Mouse (Mus musculus): ENCODE measurements around the gene Eif6. TPM values are rescaled to one million over a fixed set of nuclear protein-coding genes. Genes with fewer than 3 reads are reported as not detected.
A peak's percentile ranks its signal among the peaks of the same experiment; 100 is the strongest.
"Not testable (repeated sequence)": the region's sequence is repeated elsewhere in the genome, so short reads cannot be mapped to it uniquely, and the experiment has no call there.

The Eif6 gene
- total RNA-seq, 2 experiments from 2014 or later: 61.7 to 65.1 TPM

- no peak for TF ChIP-seq CTCF (conservative IDR thresholded peaks at IDR 0.05)
- no peak overlapping the region for H3K4me3 ChIP-seq
- no peak overlapping the region for H3K27ac ChIP-seq
- no peak for DNase-seq (ENCODE audit: low spot score in 2 of 2)
These were observed 22.7 kb upstream of the Eif6 start for GRCm38 (mm10) chr2:155849464-155849863.

GRCm38 (mm10) chr2:155848291-155848690, 21.6 kb upstream of the Eif6 start:
- Histone ChIP-seq H3K4me3 (no peak overlapping the region), H3K27ac (no peak overlapping the region)
- TF ChIP-seq CTCF (conservative IDR thresholded peaks at IDR 0.05): peak; percentile 86
- DNase-seq (ENCODE audit: low spot score in 2 of 2): peak; percentile 61 to 84

GRCm38 (mm10) chr2:155846930-155847329, 20.2 kb upstream of the Eif6 start:
- no peak overlapping the region for H3K27ac ChIP-seq
- H3K4me3 ChIP-seq: no peak overlapping the region
- no peak for DNase-seq (ENCODE audit: low spot score in 2 of 2)
- TF ChIP-seq CTCF (conservative IDR thresholded peaks at IDR 0.05): no peak

GRCm38 (mm10) chr2:155838961-155839360, 12.2 kb upstream of the Eif6 start:
- no peak for TF ChIP-seq CTCF (conservative IDR thresholded peaks at IDR 0.05)
- Histone ChIP-seq H3K4me3 (no peak overlapping the region), H3K27ac (no peak overlapping the region)
- DNase-seq (ENCODE audit: low spot score in 2 of 2): no peak

- no peak for TF ChIP-seq CTCF (conservative IDR thresholded peaks at IDR 0.05)
- Histone ChIP-seq H3K27ac (no peak overlapping the region), H3K4me3 (no peak overlapping the region)
- DNase-seq (ENCODE audit: low spot score in 2 of 2): no peak
These were observed 11.2 kb upstream of the Eif6 start for GRCm38 (mm10) chr2:155837961-155838360.

GRCm38 (mm10) chr2:155834732-155835131, 8.0 kb upstream of the Eif6 start, which contains the start of gene Fam83c:
Gene Fam83c (minus strand): TSS chr2:155834854.
- no peak for TF ChIP-seq CTCF (conservative IDR thresholded peaks at IDR 0.05)
- H3K4me3 ChIP-seq: no peak within 1 kb of the TSS
- H3K27ac ChIP-seq: no peak within 1 kb of the TSS
- DNase-seq (ENCODE audit: low spot score in 2 of 2): no peak

- not testable (repeated sequence) for H3K27ac ChIP-seq; H3K4me3 ChIP-seq; DNase-seq (ENCODE audit: low spot score in 2 of 2)
- TF ChIP-seq CTCF (conservative IDR thresholded peaks at IDR 0.05): peak; percentile 63
These were observed 5.4 kb upstream of the Eif6 start for GRCm38 (mm10) chr2:155832087-155832486.

- DNase-seq (ENCODE audit: low spot score in 2 of 2): no peak
- peak; percentile 35 for TF ChIP-seq CTCF (conservative IDR thresholded peaks at IDR 0.05)
- H3K4me3 ChIP-seq: no peak overlapping the region
- H3K27ac ChIP-seq: no peak overlapping the region
These were observed 4.6 kb upstream of the Eif6 start for GRCm38 (mm10) chr2:155831302-155831701.

- no peak for TF ChIP-seq CTCF (conservative IDR thresholded peaks at IDR 0.05)
- no peak for DNase-seq (ENCODE audit: low spot score in 2 of 2)
- Histone ChIP-seq H3K27ac (no peak overlapping the region), H3K4me3 (no peak overlapping the region)
These were observed 4.1 kb upstream of the Eif6 start for GRCm38 (mm10) chr2:155830841-155831240.

GRCm38 (mm10) chr2:155825904-155826629, 658 bp downstream of the Eif6 start:
- DNase-seq (ENCODE audit: low spot score in 2 of 2): no peak
- Histone ChIP-seq H3K4me3 (peak overlapping the region; percentile 87), H3K27ac (peak overlapping the region; percentile 87)
- TF ChIP-seq CTCF (conservative IDR thresholded peaks at IDR 0.05): no peak

GRCm38 (mm10) chr2:155823722-155824121, 3.0 kb downstream of the Eif6 start:
- Histone ChIP-seq H3K4me3 (no peak overlapping the region), H3K27ac (no peak overlapping the region)
- TF ChIP-seq CTCF (conservative IDR thresholded peaks at IDR 0.05): no peak
- DNase-seq (ENCODE audit: low spot score in 2 of 2): no peak

GRCm38 (mm10) chr2:155820779-155821178, 5.9 kb downstream of the Eif6 start:
- no peak overlapping the region for H3K27ac ChIP-seq
- no peak for DNase-seq (ENCODE audit: low spot score in 2 of 2)
- no peak overlapping the region for H3K4me3 ChIP-seq
- no peak for TF ChIP-seq CTCF (conservative IDR thresholded peaks at IDR 0.05)

GRCm38 (mm10) chr2:155819449-155820251, 7.1 kb downstream of the Eif6 start:
- peak overlapping the region; percentile 94 for H3K27ac ChIP-seq
- peak overlapping the region; percentile 95 for H3K4me3 ChIP-seq
- no peak for TF ChIP-seq CTCF (conservative IDR thresholded peaks at IDR 0.05)
- DNase-seq (ENCODE audit: low spot score in 2 of 2): no peak

- Histone ChIP-seq H3K4me3 (peak within 1 kb of the TSS; percentile 95), H3K27ac (peak within 1 kb of the TSS; percentile 94)
- DNase-seq (ENCODE audit: low spot score in 2 of 2): no peak
- TF ChIP-seq CTCF (conservative IDR thresholded peaks at IDR 0.05): no peak
These were observed 7.5 kb downstream of the Eif6 start, which contains the start of gene BC029722 for GRCm38 (mm10) chr2:155819392-155819448. Gene BC029722 (minus strand): TSS chr2:155819426.
